Mouse (Mus musculus): ENCODE results near the gene Dll3.

Dll3 gene

GRCm38 (mm10) chr7:28301616-28302433 is at the start of gene Dll3:
Dll3 (minus strand) TSS chr7:28302238.
- peak; percentile 25 for DNase-seq (ENCODE audit: low spot score)

- DNase-seq (ENCODE audit: low spot score), result no peak
Measured at GRCm38 (mm10) chr7:28351676-28352191, 49.7 kb upstream of the Dll3 start.

- peak; percentile 97 for DNase-seq (ENCODE audit: low spot score)
Measured at GRCm38 (mm10) chr7:28350155-28350883, 48.3 kb upstream of the Dll3 start, which contains the start of gene Rps16. Rps16 (plus strand) TSS chr7:28350652.

GRCm38 (mm10) chr7:28348601-28349000 is 46.6 kb upstream of the Dll3 start:
- no peak for DNase-seq (ENCODE audit: low spot score)

GRCm38 (mm10) chr7:28347746-28348145 is 45.7 kb upstream of the Dll3 start:
- no peak for DNase-seq (ENCODE audit: low spot score)

- DNase-seq (ENCODE audit: low spot score), result peak; percentile 82
Measured at GRCm38 (mm10) chr7:28344637-28345036, 42.6 kb upstream of the Dll3 start.

- no peak for DNase-seq (ENCODE audit: low spot score)
Measured at GRCm38 (mm10) chr7:28341381-28341780, 39.3 kb upstream of the Dll3 start.

- DNase-seq (ENCODE audit: low spot score), result peak; percentile 59
Measured at GRCm38 (mm10) chr7:28339213-28339917, 37.3 kb upstream of the Dll3 start.

GRCm38 (mm10) chr7:28338108-28338998 is 36.3 kb upstream of the Dll3 start, which contains the start of gene Supt5:
Supt5 (minus strand) TSS chr7:28338746.
- DNase-seq (ENCODE audit: low spot score), result peak; percentile 99

- DNase-seq (ENCODE audit: low spot score), result no peak
Measured at GRCm38 (mm10) chr7:28335471-28335870, 33.4 kb upstream of the Dll3 start.

- DNase-seq (ENCODE audit: low spot score), result no peak
Measured at GRCm38 (mm10) chr7:28334534-28334933, 32.5 kb upstream of the Dll3 start.

- no peak for DNase-seq (ENCODE audit: low spot score)
Measured at GRCm38 (mm10) chr7:28328260-28328659, 26.2 kb upstream of the Dll3 start.

GRCm38 (mm10) chr7:28326457-28326856 is 24.4 kb upstream of the Dll3 start:
- no peak for DNase-seq (ENCODE audit: low spot score)

GRCm38 (mm10) chr7:28325293-28325692 is 23.3 kb upstream of the Dll3 start:
- no peak for DNase-seq (ENCODE audit: low spot score)

GRCm38 (mm10) chr7:28321974-28322720 is 20.1 kb upstream of the Dll3 start:
- DNase-seq (ENCODE audit: low spot score), result no peak

GRCm38 (mm10) chr7:28318714-28319113 is 16.7 kb upstream of the Dll3 start:
- DNase-seq (ENCODE audit: low spot score), result no peak

GRCm38 (mm10) chr7:28318036-28318435 is 16.0 kb upstream of the Dll3 start:
- DNase-seq (ENCODE audit: low spot score), result no peak

GRCm38 (mm10) chr7:28311926-28312543 is 10.0 kb upstream of the Dll3 start, which contains the start of gene Timm50:
Timm50 (minus strand) TSS chr7:28312072.
- peak; percentile 96 for DNase-seq (ENCODE audit: low spot score)

- peak; percentile 21 for DNase-seq (ENCODE audit: low spot score)
Measured at GRCm38 (mm10) chr7:28311151-28311925, 9.3 kb upstream of the Dll3 start.
